Mouse (Mus musculus): ENCODE results near the gene Krtap28-13. TPM values are rescaled to one million over a fixed set of nuclear protein-coding genes. Genes with fewer than 3 reads are reported as not detected.

Krtap28-13 gene
- polyA plus RNA-seq (2015; fragmentation: Nextera tagmentation; extraction: Ambion mirVana): not detected in 2 replicates

DNA sequence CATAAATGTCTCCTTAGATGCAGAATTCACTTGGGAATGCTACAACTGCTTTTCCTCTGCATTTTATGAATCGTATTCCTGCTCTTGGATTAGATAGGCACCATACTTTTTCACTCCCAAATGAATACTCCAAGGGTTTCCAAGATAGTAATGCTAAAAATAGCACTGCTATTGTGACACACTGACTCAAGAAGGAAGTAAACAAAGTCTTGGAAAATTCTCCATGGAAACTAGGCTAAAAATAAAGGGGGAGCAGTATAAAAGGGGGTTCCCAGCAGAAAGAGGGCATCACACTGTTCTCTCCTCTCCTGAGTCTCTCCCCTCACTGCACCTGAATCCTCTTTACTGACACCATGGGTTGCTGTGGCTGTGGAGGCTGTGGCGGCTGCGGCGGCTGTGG, at the start of gene Krtap28-13:
Gene Krtap28-13 (plus strand): TSS at position 288 of the 400 bp plus-strand sequence.

DNA sequence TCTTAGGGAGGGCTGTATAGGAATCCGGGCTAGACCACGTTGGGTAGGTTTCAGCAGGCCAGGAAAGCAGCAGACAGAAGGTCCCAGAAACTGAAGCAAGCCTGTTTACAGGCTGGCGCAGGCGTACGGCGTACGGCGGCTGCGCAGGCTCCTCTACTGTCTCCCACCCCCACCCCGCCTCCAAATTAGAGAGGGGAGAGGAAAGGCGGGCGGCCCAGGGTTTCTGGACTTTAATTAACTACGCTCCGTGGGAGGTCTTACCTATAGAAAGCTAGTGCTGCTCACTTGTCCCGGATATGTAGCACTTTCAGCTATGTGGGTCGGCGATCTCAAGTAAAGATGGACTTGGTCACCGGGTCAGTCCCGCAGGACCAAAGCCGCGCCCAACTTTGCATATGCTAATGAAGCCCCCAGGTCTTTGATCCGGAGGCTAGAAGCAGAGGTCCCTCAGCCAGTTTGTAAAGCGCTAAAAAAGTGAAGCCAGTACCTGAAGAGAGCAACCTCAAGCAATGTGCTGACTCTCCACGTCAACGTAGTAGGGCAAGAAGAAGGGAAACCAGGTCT, 22.5 kb upstream of the Krtap28-13 start, which contains the start of gene Slc19a3:
Gene Slc19a3 (minus strand): TSS at position 340 of the 564 bp plus-strand sequence.

DNA sequence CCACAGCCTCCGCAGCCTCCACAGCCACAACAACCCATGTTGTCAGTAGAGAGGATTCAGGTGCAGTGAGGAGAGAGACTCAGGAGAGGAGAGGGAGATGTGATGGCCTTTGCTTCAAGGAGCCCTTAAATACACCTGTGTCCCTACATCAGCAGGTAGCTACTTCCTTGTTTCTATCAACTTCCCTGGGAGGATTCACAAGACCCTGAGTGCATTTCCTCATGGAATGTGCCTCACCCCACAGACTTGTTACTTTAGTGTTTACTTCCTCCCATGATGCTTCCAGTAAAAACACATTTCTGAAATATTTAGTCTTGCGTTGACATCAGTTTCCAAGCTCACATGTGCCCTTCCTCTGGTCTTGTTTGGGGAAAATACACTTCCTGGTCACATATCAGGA, 18.4 kb upstream of the Krtap28-13 start, which contains the start of gene Krtap28-10:
Gene Krtap28-10 (minus strand): TSS at position 101 of the 400 bp plus-strand sequence.

GRCm38 (mm10) chr1:83044882-83045427, 15.8 kb upstream of the Krtap28-13 start, which contains the start of gene Gm47969:
Gene Gm47969 (plus strand): TSS chr1:83044932.

DNA sequence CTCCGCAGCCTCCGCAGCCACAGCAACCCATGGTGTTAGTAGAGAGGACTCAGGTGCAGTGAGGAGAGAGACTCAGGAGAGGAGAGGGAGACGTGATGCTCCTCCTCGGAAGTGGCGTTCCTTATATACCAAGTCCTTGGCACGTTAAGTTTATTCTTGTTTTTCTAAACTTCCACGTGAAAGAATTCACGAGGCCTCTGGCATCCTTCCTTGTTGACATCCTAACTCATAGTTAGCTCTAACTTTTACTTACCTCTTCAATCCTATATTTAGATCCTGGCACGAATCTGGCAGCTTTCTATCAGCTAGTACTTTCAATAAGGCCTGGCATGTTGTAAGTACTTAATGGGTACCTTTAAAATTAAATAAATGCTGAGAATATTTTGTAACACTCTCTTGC, 1.5 kb upstream of the Krtap28-13 start, which contains the start of gene A030005K14Rik:
Gene A030005K14Rik (minus strand): TSS at position 101 of the 400 bp plus-strand sequence.

Other genes starting within 250 kb of the Krtap28-13 start
- 25.4 and 30.3 TPM in 2 replicates for gene Agfg1, start 221.4 kb upstream of the Krtap28-13 start, polyA plus RNA-seq (2015; fragmentation: Nextera tagmentation; extraction: Ambion mirVana)
- 0.31 and 0.55 TPM in 2 replicates for gene A030005L19Rik, start 147.6 kb upstream of the Krtap28-13 start, polyA plus RNA-seq (2015; fragmentation: Nextera tagmentation; extraction: Ambion mirVana)
- not detected in 2 replicates for gene A030014E15Rik, start 136.0 kb upstream of the Krtap28-13 start, polyA plus RNA-seq (2015; fragmentation: Nextera tagmentation; extraction: Ambion mirVana)
- gene Gm6217, start 129.5 kb upstream of the Krtap28-13 start, polyA plus RNA-seq (2015; fragmentation: Nextera tagmentation; extraction: Ambion mirVana): not detected in 2 replicates
- not detected in 2 replicates for gene A030003K21Rik, start 117.5 kb upstream of the Krtap28-13 start, polyA plus RNA-seq (2015; fragmentation: Nextera tagmentation; extraction: Ambion mirVana)
- not detected in 2 replicates for gene Gm7544, start 104.9 kb upstream of the Krtap28-13 start, polyA plus RNA-seq (2015; fragmentation: Nextera tagmentation; extraction: Ambion mirVana)
- not detected in 2 replicates for gene Gm47955, start 100.6 kb upstream of the Krtap28-13 start, polyA plus RNA-seq (2015; fragmentation: Nextera tagmentation; extraction: Ambion mirVana)
- gene Gm47959, start 60.4 kb upstream of the Krtap28-13 start, polyA plus RNA-seq (2015; fragmentation: Nextera tagmentation; extraction: Ambion mirVana): not detected in 2 replicates
- 0.06 TPM in 2 replicates for gene Slc19a3, start 22.5 kb upstream of the Krtap28-13 start, polyA plus RNA-seq (2015; fragmentation: Nextera tagmentation; extraction: Ambion mirVana)
- gene Krtap28-10, start 18.4 kb upstream of the Krtap28-13 start, polyA plus RNA-seq (2015; fragmentation: Nextera tagmentation; extraction: Ambion mirVana): not detected in 2 replicates
- gene Gm47969, start 16.0 kb upstream of the Krtap28-13 start, polyA plus RNA-seq (2015; fragmentation: Nextera tagmentation; extraction: Ambion mirVana): not detected in 2 replicates
- gene A030005K14Rik, start 1.6 kb upstream of the Krtap28-13 start, polyA plus RNA-seq (2015; fragmentation: Nextera tagmentation; extraction: Ambion mirVana): not detected in 2 replicates
- not detected in 2 replicates for gene Ccl20, start 55.8 kb downstream of the Krtap28-13 start, polyA plus RNA-seq (2015; fragmentation: Nextera tagmentation; extraction: Ambion mirVana)
- gene Daw1, start 98.8 kb downstream of the Krtap28-13 start, polyA plus RNA-seq (2015; fragmentation: Nextera tagmentation; extraction: Ambion mirVana): not detected in 2 replicates